Mouse (Mus musculus): ENCODE measurements around the gene Bex6.
"Not testable (repeated sequence)": the region's sequence is repeated elsewhere in the genome, so short reads cannot be mapped to it uniquely, and the experiment has no call there.

The Bex6 gene

DNA sequence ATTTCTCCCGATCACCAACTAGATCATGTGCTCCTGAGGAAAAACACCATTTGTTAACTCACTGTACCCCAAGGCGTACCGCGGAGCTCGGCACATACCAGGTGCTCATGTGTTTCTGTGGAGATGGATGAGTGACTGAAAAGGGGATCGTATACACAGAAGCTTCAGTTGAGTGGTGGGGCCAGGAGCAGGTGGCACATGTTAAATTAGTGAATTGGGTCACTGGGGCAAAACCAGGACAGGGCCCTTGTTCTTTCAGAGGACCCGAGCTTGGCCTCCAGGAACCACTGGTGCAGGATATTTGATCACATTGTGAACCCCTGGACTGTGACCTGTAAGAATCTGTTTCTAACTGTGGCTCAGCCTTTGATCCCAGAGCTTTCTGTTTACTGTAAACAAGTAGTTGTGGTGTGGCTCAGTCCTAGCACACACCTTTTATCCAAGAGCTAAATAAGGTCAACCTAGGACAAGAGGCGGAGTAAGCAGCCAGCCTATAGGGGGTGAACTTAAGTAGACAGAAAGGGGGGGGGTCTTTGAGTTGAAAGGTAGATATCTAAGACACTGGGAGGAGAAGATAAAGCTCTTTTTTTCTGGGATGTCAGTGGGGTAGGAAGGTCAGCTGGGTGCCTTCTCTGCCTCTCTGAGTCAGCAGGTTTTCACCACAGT is 5.2 kb upstream of the Bex6 start:
- peak; percentile 65 for DNase-seq

DNA sequence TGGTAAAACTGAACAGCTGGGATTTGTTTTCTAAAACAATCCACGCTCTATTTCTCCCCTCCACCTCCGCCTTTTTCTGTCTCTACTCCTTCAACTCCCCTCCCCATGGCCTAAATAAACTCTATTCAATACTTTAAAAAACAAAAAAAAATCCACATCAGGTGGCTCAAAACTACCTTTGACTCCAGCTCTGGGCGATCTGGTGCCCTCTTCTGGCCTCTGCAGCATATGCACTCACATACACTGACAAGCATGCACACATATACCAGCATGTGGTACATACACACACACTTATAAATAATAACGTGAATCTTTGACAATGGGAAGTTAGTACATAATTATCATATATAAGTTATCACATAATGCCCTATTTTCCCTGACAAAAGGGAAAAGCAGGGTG is 4.6 kb upstream of the Bex6 start:
- no peak for DNase-seq

DNA sequence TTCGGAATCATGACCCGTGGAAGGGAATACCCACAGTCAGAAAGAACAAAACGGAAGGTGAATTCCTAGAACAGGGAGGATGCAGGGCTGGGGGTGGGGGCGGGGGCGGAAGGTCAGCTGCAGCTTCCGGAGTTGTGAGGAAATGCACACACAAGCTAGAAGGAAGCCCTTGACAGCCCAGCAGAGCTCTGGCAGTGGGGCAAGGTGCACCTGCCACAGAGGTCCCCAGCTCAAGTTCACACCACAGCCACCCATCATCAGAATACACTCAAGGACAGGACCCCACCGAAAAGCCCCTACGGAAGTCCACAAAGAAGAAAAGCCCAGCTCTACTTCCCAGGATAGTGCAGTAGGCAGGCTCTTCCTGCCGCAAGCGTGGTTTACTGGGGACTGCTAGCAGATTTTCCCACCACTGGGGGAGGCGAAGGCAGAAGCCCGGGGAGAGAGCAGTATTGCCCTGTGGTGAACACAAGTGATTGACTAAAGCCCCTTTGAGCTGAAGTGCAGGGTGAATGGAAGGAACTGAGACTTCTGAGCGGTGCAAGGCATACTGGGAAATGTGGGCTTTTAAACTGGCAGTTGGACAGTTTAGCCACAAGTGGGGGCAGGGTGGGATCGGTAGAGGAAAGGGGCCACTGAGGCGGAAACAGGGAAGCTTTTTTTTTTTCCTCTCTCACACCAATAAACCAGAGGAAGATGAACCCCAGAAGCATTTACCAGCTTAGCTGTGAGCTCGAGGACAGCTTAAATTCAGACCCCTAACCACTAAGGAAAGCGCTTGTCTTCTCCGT is 2.5 kb upstream of the Bex6 start:
- DNase-seq, result peak; percentile 53

DNA sequence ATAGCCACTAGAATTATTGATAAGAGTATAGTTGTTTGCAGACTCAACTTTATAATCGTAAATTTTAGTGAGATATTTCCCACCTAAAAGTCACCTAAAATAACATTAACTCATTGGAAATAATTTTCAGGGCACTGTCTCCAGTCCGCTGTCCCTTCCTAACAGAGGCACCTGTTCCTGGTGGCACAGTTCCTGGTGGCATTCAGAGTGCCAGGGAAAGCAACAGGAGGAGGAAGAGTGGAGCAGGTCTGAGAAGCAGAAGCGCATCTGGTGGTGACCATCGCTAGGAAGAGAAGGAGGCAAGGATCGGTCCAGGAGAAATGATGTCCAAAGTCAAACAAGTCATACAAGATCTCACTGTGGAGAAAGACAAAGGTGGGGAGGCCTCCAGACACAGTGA is 6.4 kb downstream of the Bex6 start:
- no peak for DNase-seq

DNA sequence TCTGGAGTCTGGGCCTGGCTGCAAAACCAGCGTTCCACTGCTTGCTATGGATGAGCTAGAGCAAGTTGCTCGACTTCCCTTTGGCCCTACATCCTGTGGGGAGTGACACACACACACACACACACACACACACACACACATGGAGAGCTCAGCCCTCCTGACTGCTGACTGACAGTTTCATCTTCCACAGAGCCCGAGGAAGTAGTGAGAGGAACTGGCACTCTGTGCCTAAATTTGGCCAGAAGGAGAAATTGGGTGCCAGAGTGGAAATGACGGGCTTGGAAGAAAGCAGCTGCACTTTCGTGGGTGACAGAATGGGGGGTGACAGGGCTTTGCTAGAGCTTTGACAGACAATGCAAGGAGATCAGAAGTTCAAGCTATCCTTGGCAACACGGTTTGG is 9.5 kb downstream of the Bex6 start:
- peak; percentile 68 for DNase-seq

DNA sequence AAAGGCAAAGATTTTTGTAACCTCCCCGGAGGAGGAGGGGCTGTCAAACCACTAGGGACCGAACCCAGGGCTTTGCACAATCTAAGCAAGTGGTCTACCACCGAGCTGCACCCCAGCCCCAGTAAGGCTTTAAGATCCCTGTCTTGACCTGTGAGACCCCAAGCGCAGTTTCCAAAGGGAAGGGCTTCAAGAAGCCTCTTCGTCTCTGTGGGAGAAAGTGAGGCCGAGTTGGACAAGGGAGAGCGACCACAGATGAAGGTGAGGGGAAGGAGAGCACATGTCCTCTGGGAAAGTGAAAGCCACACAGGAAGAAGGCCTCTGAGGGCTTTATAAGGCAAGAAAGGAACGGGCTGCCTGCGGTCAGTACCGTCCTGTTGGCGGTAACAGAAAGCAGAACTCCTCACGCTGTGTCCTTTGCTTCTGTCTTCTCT is 10.4 kb downstream of the Bex6 start:
- DNase-seq, result no peak

DNA sequence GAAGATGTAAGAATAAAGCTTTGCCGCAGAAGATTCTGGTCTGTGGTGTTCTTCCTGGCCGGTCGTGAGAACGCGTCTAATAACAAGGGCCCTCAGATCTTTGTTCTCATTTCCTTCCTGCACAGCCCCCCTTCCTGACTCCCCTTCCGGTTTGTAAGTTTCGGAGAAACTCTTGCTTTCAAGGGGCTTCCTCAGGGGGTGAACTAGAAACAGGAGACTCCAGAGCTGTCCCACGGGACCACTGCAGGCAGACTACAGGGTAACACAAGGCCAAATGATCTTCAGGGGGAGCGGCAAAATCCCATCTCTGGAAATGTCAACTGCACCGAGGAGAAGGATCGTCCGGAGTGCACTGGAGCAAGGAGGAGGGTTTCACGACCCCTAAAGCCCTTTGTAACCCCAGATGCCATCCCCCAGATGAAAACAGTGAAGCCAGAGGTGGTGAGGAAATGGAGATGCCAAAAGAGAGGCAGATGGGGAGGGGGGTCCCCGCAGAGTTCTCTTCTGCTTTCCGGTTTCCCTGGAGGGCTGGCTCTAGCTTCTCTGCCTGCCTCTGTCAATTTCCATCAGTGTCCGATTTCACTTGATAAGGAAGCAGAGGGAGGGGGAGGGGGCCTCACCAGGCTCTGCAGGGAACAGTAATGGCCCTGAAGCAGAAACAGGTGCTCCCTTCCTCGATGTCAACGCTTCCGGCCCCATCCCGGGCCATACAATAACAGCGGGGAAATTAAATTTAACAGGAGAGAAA is 20.8 kb downstream of the Bex6 start:
- DNase-seq, result peak; percentile 92

DNA sequence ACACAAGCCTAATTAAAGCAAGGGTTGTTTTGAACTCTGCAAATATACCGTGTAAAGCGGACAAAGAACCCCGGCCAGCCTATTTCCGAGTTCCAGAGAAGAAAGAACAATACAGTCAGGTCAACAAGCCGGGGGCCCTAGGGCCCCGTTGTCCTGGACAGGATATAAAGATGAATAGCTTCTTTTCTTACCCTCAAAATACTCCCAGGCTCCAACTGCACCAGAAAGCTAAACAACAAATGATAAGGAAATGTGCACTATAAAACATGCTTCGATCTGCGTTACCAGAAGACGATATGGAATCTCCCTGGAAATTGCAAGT is 21.3 kb downstream of the Bex6 start:
- no peak for DNase-seq

DNA sequence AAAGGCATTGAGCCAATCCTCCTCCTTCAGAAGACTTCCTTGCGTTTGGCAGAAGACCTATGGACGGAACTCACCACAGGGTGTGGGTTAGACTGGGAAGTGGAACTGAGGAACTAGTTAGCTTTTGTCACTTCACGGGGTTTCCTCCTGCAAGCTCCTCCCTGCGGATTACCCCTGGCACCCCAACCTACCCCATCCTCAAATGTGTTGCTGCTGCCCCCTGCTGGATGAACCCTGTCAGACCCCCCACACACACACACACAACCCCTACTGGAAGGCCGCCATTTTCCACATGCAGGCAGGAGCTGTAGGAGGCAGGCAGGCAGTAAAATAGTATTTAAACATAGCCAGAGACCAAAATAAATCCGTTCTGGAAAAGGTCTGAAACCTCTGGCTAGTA is 23.1 kb downstream of the Bex6 start:
- no peak for DNase-seq

DNA sequence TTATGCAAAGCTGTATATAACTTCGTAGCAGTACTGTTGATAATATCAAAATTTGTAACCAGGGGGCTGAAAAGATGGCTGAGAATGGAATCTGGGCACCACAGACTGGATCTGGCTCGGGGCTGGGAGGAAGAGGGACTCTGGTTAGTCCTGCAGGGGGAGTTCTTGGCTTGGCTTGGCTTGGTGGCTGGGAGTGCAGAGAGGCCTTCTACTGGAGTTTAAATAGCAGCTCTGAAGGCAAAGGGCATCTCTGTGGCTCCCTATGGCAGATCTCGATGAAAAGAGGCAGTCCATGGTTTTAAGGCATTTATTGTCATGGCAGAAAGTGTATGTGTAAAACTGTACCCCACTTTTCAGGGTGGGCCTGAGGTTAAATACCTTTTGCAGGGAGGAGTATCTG is 25.3 kb downstream of the Bex6 start:
- no peak for DNase-seq

DNA sequence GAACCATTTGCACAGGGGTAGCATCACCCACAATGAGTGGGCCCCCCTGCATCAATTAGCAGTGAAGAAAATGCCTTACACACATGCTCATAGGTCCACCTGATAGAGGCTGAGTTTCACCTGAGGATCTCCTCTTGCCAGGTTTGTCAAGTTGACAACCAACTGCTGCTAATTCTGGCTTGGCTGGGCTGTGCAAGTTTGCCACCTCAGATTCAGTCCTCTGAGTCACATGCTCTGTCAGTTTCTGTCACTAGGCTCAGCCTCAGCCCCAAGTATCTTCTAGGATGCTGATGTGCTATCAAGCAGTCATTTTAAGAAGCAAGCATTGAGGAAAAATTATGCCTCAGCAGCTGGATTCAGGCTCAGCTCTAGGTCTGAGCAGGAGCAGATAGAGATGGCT is 34.5 kb downstream of the Bex6 start:
- no peak for DNase-seq

DNA sequence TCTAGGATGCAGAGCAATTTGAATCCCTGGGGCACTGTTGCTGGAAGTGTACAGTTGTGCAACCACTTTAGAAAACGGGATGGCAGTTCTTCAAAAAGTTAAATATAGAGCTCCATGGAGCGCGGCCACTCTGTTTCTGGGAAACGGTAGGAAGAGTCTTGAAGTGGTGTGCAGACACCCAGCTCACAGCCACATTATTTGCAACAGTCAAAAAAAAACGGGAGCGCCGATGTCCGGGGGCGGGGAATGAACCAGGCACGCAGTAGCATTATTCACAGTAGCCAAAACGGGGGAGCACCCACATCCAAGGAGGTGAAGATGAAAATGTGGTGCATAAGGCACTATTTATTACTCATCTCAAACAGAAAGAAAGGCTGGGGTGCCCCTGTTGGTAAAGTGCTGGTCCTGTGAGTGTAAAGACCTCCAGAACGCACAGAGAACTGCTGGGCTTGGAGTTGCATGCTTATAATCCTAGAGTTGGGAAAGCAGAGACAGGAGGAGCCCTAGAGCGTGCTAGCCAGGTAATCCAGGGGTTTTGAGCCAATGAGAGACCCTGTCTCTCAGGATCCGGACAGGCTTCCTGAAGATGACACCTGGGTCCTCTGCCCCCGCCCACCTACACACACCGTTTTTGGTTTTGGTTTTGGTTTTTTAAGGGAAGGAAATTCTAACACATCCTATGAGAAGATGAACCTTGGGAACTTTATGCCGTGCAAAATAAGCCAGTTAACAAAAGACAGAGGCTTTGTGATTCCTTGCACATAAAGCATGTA is 35.4 kb downstream of the Bex6 start:
- no peak for DNase-seq

DNA sequence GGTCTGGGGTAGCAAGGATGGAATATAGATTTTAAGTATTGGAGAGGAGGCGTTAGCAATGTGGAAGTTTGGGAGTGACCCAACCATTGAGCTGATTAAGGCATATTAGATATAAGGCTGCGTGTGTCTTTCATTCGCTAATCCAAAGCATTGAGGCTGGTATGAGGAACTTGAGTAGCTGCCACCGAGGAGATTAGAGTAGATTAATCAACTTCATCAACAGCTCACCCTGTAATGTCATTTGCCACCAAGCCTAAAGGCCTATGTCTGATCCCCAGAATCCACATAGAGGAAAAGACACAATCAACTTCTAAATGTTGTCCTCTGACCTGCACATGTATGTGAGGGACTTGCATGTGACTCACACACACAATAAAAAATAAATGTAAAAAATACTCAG is 42.2 kb downstream of the Bex6 start:
- DNase-seq, result peak; percentile 43

DNA sequence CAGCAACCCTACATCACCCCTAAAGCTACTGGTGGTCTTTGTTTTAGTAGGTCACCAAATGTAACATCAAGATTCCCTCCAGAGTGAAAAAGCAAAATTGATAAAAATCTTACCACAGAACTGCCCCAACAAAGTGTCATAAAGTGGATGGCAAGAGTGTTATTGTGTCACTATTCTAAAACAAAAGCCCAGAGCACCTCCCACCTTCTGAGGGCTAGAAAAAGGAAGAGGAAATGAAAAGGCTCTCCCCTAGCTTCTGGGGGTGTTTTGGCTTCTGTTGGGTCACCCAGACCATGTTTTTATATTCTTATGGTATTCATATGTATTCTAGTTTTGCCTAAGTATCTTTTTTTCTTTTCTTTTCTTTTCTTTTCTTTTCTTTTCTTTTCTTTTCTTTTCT is 42.8 kb downstream of the Bex6 start:
- no peak for DNase-seq

DNA sequence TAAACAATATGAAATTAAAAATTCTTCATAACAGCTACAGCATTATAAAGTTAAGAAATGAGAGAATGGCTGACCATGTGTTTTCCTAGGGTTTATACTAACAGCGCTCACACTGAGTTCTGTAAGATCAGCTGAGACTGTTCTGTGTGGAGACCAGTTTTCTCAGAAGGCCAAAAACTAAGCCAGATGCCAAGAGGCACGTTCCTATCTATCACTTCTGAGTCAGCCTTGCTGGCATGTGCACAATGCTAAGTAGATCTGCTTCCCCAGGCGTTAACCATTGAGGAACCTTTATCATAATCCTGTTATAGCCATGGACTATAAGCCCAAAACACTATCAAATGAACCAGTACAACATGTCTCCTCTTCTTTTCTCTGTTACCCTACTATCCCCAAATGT is 52.4 kb downstream of the Bex6 start:
- DNase-seq, result not testable (repeated sequence)
